Mouse (Mus musculus): Measurements from ENCODE around the gene Tsacc.
"Not testable (repeated sequence)": the region's sequence is repeated elsewhere in the genome, so short reads cannot be mapped to it uniquely, and the experiment has no call there.

Gene Tsacc

GRCm38 (mm10) chr3:88284815-88285564, 11.8 kb downstream of the Tsacc start:
- not testable (repeated sequence) for DNase-seq (ENCODE audit: low spot score)

GRCm38 (mm10) chr3:88281141-88281916, 15.5 kb downstream of the Tsacc start:
- DNase-seq (ENCODE audit: low spot score), result not testable (repeated sequence)

GRCm38 (mm10) chr3:88280035-88280434, 16.8 kb downstream of the Tsacc start:
- no peak for DNase-seq (ENCODE audit: low spot score)

- DNase-seq (ENCODE audit: low spot score), result no peak
Observed at GRCm38 (mm10) chr3:88276529-88277143, 20.2 kb downstream of the Tsacc start.

GRCm38 (mm10) chr3:88276121-88276520, 20.7 kb downstream of the Tsacc start:
- no peak for DNase-seq (ENCODE audit: low spot score)

- no peak for DNase-seq (ENCODE audit: low spot score)
Observed at GRCm38 (mm10) chr3:88274002-88274401, 22.8 kb downstream of the Tsacc start.

GRCm38 (mm10) chr3:88271859-88272258, 24.9 kb downstream of the Tsacc start:
- no peak for DNase-seq (ENCODE audit: low spot score)

GRCm38 (mm10) chr3:88271298-88271697, 25.5 kb downstream of the Tsacc start:
- not testable (repeated sequence) for DNase-seq (ENCODE audit: low spot score)

GRCm38 (mm10) chr3:88268991-88269390, 27.8 kb downstream of the Tsacc start:
- no peak for DNase-seq (ENCODE audit: low spot score)

GRCm38 (mm10) chr3:88268014-88268413, 28.8 kb downstream of the Tsacc start:
- DNase-seq (ENCODE audit: low spot score), result not testable (repeated sequence)

GRCm38 (mm10) chr3:88262346-88262745, 34.5 kb downstream of the Tsacc start:
- DNase-seq (ENCODE audit: low spot score), result no peak

GRCm38 (mm10) chr3:88256382-88256781, 40.4 kb downstream of the Tsacc start:
- DNase-seq (ENCODE audit: low spot score), result no peak

GRCm38 (mm10) chr3:88255950-88256349, 40.8 kb downstream of the Tsacc start:
- DNase-seq (ENCODE audit: low spot score), result no peak

GRCm38 (mm10) chr3:88254268-88254926, 42.4 kb downstream of the Tsacc start, which contains the start of gene Rhbg:
Rhbg (minus strand) TSS chr3:88254709.
- no peak for DNase-seq (ENCODE audit: low spot score)

GRCm38 (mm10) chr3:88252739-88253138, 44.1 kb downstream of the Tsacc start:
- DNase-seq (ENCODE audit: low spot score), result peak; percentile 38

- no peak for DNase-seq (ENCODE audit: low spot score)
Observed at GRCm38 (mm10) chr3:88248406-88248805, 48.4 kb downstream of the Tsacc start.

- no peak for DNase-seq (ENCODE audit: low spot score)
Observed at GRCm38 (mm10) chr3:88247666-88248065, 49.1 kb downstream of the Tsacc start.

GRCm38 (mm10) chr3:88245811-88246210, 51.0 kb downstream of the Tsacc start:
- DNase-seq (ENCODE audit: low spot score), result peak; percentile 32

GRCm38 (mm10) chr3:88244071-88244470, 52.7 kb downstream of the Tsacc start:
- no peak for DNase-seq (ENCODE audit: low spot score)

- peak; percentile 38 for DNase-seq (ENCODE audit: low spot score)
Observed at GRCm38 (mm10) chr3:88242531-88242930, 54.3 kb downstream of the Tsacc start.

GRCm38 (mm10) chr3:88241045-88241786, 55.6 kb downstream of the Tsacc start:
- no peak for DNase-seq (ENCODE audit: low spot score)

All from yolk sac, embryonic 10.5 days (tissue).